Mouse (Mus musculus): Measurements from ENCODE around the gene Gap43. TPM values are rescaled to one million over a fixed set of nuclear protein-coding genes. Genes with fewer than 3 reads are reported as not detected.

Gap43 gene
- polyA plus RNA-seq, 1 experiment from 2014 or later: 13.3 TPM

DNA sequence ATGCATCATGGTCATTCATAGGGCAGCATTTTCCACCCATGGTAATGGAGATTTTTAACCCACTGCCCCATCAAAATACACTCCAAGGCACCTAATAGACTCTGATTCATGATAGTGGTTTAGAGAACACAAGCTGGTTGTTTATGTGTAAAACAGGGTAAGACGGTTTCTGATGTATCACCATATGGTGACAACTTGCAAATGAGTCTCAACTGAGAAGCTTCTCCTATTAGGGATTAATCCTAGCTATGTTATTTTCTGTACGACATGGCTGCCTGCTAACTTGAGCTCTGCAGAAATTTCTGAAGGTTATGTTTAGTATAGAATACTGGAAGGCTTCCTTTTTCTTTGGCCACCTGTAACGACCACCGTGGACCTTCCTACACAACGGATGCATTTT lies 21.1 kb downstream of the Gap43 start:
- Histone ChIP-seq H3K27me3 (ENCODE audit: control insufficient read depth, insufficient read depth, low read length) (no peaks in the 10 kb centered on the region), H3K4me3 (ENCODE audit: low read length) (no peak overlapping the region), H3K4me2 (replicated peaks; ENCODE audit: low read depth, low read length) (no peak overlapping the region), H3K4me1 (ENCODE audit: control insufficient read depth, insufficient read depth, low read length) (no peaks in the 10 kb centered on the region), H3K27ac (ENCODE audit: low read depth, low read length) (no peak overlapping the region), H3K9ac (ENCODE audit: low read depth, low read length) (no peak overlapping the region), H3K9me3 (ENCODE audit: control insufficient read depth, low read length) (no peaks in the 10 kb centered on the region), H3K36me3 (ENCODE audit: control insufficient read depth, insufficient read depth, low read length) (no peaks in the 10 kb centered on the region)
- 77% methylated on average over 5 of the region's 5 CpGs for WGBS
- no peak for ATAC-seq (ENCODE audit: low FRiP score, low TSS enrichment)

DNA sequence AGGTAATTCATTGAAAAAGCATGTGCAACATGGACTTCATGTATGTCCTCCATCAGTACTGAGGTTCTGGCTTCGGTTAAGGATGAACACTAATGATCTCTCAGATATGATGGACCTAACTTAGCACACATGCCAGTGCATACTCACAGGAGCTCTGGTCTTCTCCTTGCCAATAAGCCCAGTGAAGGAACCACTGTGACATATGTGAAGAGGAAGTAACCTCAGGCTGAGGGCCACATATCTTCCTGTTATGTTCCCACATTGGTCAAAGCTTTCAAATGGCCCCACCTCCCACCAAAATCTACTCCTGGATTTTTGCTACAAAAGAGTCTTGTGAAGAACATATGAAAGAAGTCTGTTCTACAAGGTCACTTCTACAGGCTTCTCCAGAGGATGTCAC lies 28.3 kb downstream of the Gap43 start:
- Histone ChIP-seq H3K27me3 (ENCODE audit: control insufficient read depth, insufficient read depth, low read length) (no peaks in the 10 kb centered on the region), H3K27ac (ENCODE audit: low read depth, low read length) (no peak overlapping the region), H3K36me3 (ENCODE audit: control insufficient read depth, insufficient read depth, low read length) (no peaks in the 10 kb centered on the region), H3K4me1 (ENCODE audit: control insufficient read depth, insufficient read depth, low read length) (no peaks in the 10 kb centered on the region), H3K4me2 (replicated peaks; ENCODE audit: low read depth, low read length) (no peak overlapping the region), H3K9ac (ENCODE audit: low read depth, low read length) (no peak overlapping the region), H3K4me3 (ENCODE audit: low read length) (no peak overlapping the region), H3K9me3 (ENCODE audit: control insufficient read depth, low read length) (no peaks in the 10 kb centered on the region)
- ATAC-seq (ENCODE audit: low FRiP score, low TSS enrichment): no peak
- WGBS: 100% methylated on average over 1 of the region's 1 CpGs

DNA sequence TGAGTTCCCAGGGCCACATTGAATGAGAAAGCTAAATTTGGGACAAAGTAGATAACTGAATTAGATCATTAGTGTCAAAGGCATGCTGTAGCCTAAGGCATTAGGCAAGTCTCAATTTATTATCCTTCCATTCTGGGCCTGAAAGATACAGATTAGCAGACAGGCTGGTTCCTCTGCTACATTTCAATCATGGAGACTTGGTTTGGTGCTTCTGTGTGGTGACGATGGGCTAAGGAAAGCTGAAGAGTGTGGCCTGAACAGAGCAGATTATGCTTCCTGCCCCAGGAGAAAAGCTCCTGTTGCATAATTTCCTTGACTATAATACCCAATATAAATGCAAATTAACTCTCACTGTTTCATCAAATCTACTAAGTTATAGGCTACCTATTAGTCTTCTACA lies 31.7 kb downstream of the Gap43 start:
- Histone ChIP-seq H3K4me2 (replicated peaks; ENCODE audit: low read depth, low read length) (no peak overlapping the region), H3K4me3 (ENCODE audit: low read length) (no peak overlapping the region), H3K36me3 (ENCODE audit: control insufficient read depth, insufficient read depth, low read length) (no peaks in the 10 kb centered on the region), H3K27me3 (ENCODE audit: control insufficient read depth, insufficient read depth, low read length) (no peaks in the 10 kb centered on the region), H3K27ac (ENCODE audit: low read depth, low read length) (no peak overlapping the region), H3K9me3 (ENCODE audit: control insufficient read depth, low read length) (no peaks in the 10 kb centered on the region), H3K4me1 (ENCODE audit: control insufficient read depth, insufficient read depth, low read length) (no peaks in the 10 kb centered on the region), H3K9ac (ENCODE audit: low read depth, low read length) (no peak overlapping the region)
- 88% methylated on average over 1 of the region's 1 CpGs for WGBS
- ATAC-seq (ENCODE audit: low FRiP score, low TSS enrichment): no peak

DNA sequence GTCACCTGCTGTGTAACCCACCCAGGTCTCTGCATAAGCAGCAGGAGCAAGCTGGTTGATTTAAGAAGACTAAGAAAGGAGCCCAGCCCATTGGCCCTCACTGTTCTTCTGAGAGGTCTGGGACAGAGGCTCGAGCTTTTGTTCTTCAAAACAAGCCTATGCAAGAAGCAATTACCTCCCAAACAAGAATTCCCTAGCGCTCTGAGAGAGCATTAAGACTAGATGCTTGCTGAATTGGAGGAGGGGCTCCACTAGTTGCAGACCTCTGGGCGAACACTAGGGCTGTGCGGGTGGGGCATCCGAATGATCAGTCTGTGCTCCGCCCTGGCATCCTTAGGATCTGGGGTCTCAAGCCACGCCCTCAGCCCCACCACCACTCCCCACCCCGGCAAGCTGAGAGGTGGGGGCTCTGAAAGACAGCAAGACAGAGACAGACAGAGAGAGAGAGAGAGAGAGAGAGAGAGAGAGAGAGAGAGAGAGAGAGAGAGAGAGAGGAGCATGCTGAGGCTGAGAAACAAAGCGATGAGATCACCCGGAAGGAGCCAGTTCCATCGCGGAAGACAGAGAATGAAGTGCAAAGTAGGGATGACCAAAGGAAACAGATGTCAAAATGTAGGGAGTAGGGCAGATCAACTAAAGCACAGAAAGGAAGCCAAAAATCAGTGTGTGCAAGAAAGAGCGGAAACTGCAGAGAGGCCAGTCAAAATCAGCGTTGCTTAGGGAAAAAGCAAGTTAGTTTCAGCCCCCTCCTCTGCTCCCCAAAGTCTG lies 34.3 kb downstream of the Gap43 start:
- ATAC-seq (ENCODE audit: low FRiP score, low TSS enrichment): peak; percentile 95
- H3K4me2 ChIP-seq (replicated peaks; ENCODE audit: low read depth, low read length): peak overlapping the region; percentile 37
- no peaks in the 10 kb centered on the region for H3K4me1 ChIP-seq (ENCODE audit: control insufficient read depth, insufficient read depth, low read length)
- peak overlapping the region; percentile 22 for H3K4me3 ChIP-seq (ENCODE audit: low read length)
- peak overlapping the region; percentile 6; the same call in 1 of the 2 replicates for H3K27ac ChIP-seq (ENCODE audit: low read depth, low read length)
- no peaks in the 10 kb centered on the region for H3K27me3 ChIP-seq (ENCODE audit: control insufficient read depth, insufficient read depth, low read length)
- no peaks in the 10 kb centered on the region for H3K9me3 ChIP-seq (ENCODE audit: control insufficient read depth, low read length)
- no peaks in the 10 kb centered on the region for H3K36me3 ChIP-seq (ENCODE audit: control insufficient read depth, insufficient read depth, low read length)
- peak overlapping the region; percentile 9; the same call in 1 of the 2 replicates for H3K9ac ChIP-seq (ENCODE audit: low read depth, low read length)
- 4% methylated on average over 14 of the region's 14 CpGs for WGBS

DNA sequence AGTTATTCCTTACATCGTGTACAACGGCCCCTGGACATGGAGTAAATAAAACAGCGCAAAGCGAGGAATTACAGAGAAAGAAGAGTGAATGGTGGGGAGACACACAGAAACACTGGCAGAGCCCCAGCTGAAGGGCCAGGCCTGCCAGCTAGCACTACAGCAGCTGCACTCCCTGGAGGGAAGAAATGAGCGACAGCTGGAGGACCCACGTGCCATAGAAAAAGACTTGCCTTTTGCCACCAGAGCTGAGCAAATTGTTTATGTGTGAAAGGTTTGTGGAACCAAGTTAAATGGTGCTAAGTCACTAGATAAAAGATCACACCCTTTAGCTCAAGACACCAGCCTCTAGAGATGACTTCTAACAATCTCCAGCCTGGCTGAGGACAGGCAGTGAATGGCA lies 37.0 kb downstream of the Gap43 start:
- ATAC-seq (ENCODE audit: low FRiP score, low TSS enrichment): no peak
- Histone ChIP-seq H3K4me1 (ENCODE audit: control insufficient read depth, insufficient read depth, low read length) (no peaks in the 10 kb centered on the region), H3K27ac (ENCODE audit: low read depth, low read length) (no peak overlapping the region), H3K4me2 (replicated peaks; ENCODE audit: low read depth, low read length) (no peak overlapping the region), H3K4me3 (ENCODE audit: low read length) (no peak overlapping the region), H3K27me3 (ENCODE audit: control insufficient read depth, insufficient read depth, low read length) (no peaks in the 10 kb centered on the region), H3K9ac (ENCODE audit: low read depth, low read length) (no peak overlapping the region), H3K36me3 (ENCODE audit: control insufficient read depth, insufficient read depth, low read length) (no peaks in the 10 kb centered on the region), H3K9me3 (ENCODE audit: control insufficient read depth, low read length) (no peaks in the 10 kb centered on the region)
- whole genome bisulfite sequencing: 70% methylated on average over 6 of the region's 6 CpGs

DNA sequence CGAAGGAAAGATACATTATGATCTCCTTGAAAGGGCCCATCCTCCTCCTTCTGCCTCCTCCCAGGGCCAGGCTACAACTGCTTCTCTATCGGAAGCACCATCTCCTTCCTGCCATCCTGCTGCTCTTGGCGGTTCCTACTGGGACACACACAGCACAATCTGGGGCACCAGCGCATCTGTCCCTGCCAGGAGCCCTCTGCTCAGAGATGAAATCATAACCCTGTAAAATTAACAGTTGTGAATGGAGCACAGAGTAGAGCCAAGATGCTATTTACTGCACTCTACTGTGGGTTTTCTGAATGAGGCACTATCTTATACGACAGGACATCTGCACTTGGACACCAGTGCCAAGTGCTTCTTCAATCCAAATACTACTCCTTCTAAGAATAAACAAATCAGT lies 46.0 kb downstream of the Gap43 start:
- Histone ChIP-seq H3K9me3 (ENCODE audit: control insufficient read depth, low read length) (no peaks in the 10 kb centered on the region), H3K27me3 (ENCODE audit: control insufficient read depth, insufficient read depth, low read length) (no peaks in the 10 kb centered on the region), H3K4me3 (ENCODE audit: low read length) (no peak overlapping the region), H3K36me3 (ENCODE audit: control insufficient read depth, insufficient read depth, low read length) (no peaks in the 10 kb centered on the region), H3K4me2 (replicated peaks; ENCODE audit: low read depth, low read length) (no peak overlapping the region), H3K4me1 (ENCODE audit: control insufficient read depth, insufficient read depth, low read length) (no peaks in the 10 kb centered on the region), H3K27ac (ENCODE audit: low read depth, low read length) (no peak overlapping the region), H3K9ac (ENCODE audit: low read depth, low read length) (no peak overlapping the region)
- WGBS: 93% methylated on average over 5 of the region's 5 CpGs
- ATAC-seq (ENCODE audit: low FRiP score, low TSS enrichment): no peak

DNA sequence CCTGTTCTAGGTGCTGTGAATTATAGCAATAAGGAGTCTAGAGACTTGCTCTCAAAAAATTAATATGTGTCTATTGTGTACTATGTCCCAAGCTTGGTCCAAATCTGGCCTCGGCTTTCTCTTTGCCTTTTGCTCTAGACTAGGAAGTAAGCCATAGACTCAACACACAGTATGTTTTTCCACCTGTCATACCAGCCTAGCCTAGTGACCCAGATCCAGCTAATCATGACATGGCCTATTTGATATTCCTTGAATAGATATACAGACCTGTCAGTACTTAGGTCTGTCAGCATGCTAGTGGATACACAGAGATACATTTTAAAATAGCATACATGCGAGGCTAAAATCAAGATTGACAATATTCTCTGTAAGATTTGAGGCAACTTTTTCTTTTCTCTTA lies 46.4 kb downstream of the Gap43 start:
- no peaks in the 10 kb centered on the region for H3K36me3 ChIP-seq (ENCODE audit: control insufficient read depth, insufficient read depth, low read length)
- WGBS: 83% methylated on average over 2 of the region's 2 CpGs
- no peak for ATAC-seq (ENCODE audit: low FRiP score, low TSS enrichment)
- H3K4me3 ChIP-seq (ENCODE audit: low read length): no peak overlapping the region
- no peak overlapping the region for H3K9ac ChIP-seq (ENCODE audit: low read depth, low read length)
- no peak overlapping the region for H3K27ac ChIP-seq (ENCODE audit: low read depth, low read length)
- no peaks in the 10 kb centered on the region for H3K9me3 ChIP-seq (ENCODE audit: control insufficient read depth, low read length)
- H3K4me2 ChIP-seq (replicated peaks; ENCODE audit: low read depth, low read length): no peak overlapping the region
- H3K4me1 ChIP-seq (ENCODE audit: control insufficient read depth, insufficient read depth, low read length): no peaks in the 10 kb centered on the region
- no peaks in the 10 kb centered on the region for H3K27me3 ChIP-seq (ENCODE audit: control insufficient read depth, insufficient read depth, low read length)

DNA sequence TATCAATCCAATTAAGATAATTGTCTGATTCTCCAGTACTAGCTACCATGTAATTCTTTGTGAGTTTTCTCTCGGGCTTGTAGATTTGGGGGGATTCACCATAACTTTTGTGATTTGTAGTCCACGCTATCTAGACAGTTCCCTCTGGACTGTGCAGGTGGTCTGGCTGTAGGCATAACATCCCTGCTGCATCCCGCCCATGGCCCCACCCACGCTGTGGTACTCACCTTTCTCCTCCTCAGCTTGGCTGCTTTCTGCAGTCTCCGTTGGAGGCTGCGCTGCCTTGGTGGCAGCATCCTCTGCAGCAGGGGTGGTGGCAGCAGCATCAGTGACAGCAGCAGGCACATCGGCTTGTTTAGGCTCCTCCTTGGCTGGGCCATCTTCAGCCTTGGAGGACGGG lies 48.9 kb downstream of the Gap43 start:
- H3K9me3 ChIP-seq (ENCODE audit: control insufficient read depth, low read length): no peaks in the 10 kb centered on the region
- H3K27ac ChIP-seq (ENCODE audit: low read depth, low read length): no peak overlapping the region
- H3K4me3 ChIP-seq (ENCODE audit: low read length): no peak overlapping the region
- no peak overlapping the region for H3K9ac ChIP-seq (ENCODE audit: low read depth, low read length)
- no peaks in the 10 kb centered on the region for H3K27me3 ChIP-seq (ENCODE audit: control insufficient read depth, insufficient read depth, low read length)
- no peaks in the 10 kb centered on the region for H3K4me1 ChIP-seq (ENCODE audit: control insufficient read depth, insufficient read depth, low read length)
- WGBS: 87% methylated on average over 8 of the region's 8 CpGs
- no peak for ATAC-seq (ENCODE audit: low FRiP score, low TSS enrichment)
- H3K4me2 ChIP-seq (replicated peaks; ENCODE audit: low read depth, low read length): no peak overlapping the region
- H3K36me3 ChIP-seq (ENCODE audit: control insufficient read depth, insufficient read depth, low read length): no peaks in the 10 kb centered on the region

DNA sequence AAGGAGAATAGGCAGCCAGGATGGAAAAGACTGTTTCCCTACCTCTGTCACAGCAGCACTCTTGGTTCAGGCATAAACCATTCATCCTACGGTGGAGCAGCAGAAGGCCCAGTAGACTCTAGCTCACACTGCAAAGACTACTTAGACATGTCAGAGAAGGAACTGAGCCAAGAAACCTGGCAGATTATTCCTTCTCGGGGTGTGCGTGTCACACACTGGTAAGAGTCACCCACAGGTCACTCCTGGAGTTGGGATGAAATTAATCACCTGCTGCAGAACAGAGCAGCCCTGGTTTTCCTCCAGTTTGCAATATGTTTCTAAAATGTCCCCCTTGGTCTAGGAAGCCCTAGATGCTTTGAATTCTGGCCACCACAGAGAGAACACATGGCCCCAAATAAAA lies 56.4 kb downstream of the Gap43 start:
- Histone ChIP-seq H3K36me3 (ENCODE audit: control insufficient read depth, insufficient read depth, low read length) (no peaks in the 10 kb centered on the region), H3K9me3 (ENCODE audit: control insufficient read depth, low read length) (no peaks in the 10 kb centered on the region), H3K9ac (ENCODE audit: low read depth, low read length) (no peak overlapping the region), H3K27me3 (ENCODE audit: control insufficient read depth, insufficient read depth, low read length) (no peaks in the 10 kb centered on the region), H3K4me2 (replicated peaks; ENCODE audit: low read depth, low read length) (no peak overlapping the region), H3K27ac (ENCODE audit: low read depth, low read length) (no peak overlapping the region), H3K4me1 (ENCODE audit: control insufficient read depth, insufficient read depth, low read length) (no peaks in the 10 kb centered on the region), H3K4me3 (ENCODE audit: low read length) (no peak overlapping the region)
- ATAC-seq (ENCODE audit: low FRiP score, low TSS enrichment): no peak
- WGBS: 60% methylated on average over 3 of the region's 3 CpGs
